Mouse (Mus musculus): Measurements from ENCODE around the gene Rassf7. TPM values are rescaled to one million over a fixed set of nuclear protein-coding genes. Genes with fewer than 3 reads are reported as not detected.

Gene Rassf7
- under 1 TPM; 0.24 to 0.48 TPM for total RNA-seq (2021)
- long read RNA-seq, experiment 1 = 0 reads
- long read RNA-seq, experiment 2 = 0 reads

DNA sequence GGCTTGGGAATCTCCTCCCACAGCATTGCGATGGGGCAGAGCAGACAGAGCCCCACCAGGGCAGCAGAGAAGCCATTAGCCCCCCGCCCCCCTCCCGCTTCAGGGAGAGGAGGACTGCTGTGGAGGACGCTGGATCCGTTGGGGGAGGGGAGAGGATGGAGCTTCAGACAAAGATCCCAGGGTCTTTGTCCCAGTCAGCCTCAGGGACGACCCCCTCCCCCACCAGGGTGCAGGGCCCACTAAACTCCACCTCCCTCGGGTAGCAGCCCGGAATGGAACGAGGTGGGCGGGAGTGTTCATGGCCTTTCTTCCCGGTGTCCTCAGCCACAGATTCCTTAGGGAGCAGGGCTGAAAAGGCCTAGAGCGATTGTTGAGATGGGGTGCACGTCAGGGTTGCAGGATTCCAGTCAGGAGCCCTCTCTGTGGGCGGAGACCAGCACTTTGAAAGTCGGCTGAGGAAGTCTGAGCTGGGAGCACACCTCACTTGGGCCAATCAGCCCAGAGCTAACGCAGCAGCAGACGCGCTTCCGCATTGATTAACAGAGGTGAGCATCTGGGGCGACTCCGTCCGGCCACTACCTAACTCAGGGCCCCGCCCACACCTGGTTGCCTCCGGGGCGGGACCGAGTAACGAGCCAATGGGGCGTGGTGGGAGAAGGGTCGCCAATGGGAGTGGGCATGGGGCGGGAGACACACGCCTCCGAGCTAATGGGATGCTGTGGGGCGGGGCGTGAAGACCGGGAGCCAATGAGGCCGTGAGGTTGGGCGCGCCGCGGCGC, at the start of gene Rassf7:
Gene Rassf7, plus strand, starts transcription at position 760 of the 779 bp plus-strand sequence.
- peak; percentile 85 for DNase-seq (ENCODE audit: low spot score)

DNA sequence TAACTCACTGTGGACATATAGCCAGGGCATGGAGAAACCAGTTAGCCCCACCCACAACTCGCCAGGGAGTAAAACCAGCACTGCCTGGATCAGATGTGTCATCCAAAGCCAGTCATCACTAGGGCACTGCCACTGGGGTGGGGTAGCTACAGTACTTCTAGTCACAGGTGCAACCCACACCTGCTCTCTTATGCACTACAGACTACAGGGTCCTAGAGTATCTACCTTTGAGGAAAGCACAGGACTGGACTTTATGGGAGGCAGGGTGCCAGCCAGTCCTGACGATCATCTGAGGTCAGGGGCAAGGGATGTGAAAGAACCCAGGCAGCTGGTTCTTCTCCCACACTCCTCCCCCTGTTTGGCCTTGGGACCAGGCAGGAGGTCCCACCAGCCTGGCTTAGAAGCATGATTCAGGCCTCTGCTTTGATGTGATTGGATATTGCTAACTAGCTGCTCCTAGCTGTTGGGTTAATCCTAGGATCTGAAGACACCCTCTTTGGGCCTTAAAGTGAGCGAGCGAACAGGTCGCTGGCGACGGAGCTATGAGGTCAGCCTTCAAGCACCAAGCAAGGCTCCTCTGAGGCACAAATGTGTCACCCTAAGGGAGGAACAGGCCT, 47.7 kb upstream of the Rassf7 start:
- DNase-seq (ENCODE audit: low spot score) = peak; percentile 28

DNA sequence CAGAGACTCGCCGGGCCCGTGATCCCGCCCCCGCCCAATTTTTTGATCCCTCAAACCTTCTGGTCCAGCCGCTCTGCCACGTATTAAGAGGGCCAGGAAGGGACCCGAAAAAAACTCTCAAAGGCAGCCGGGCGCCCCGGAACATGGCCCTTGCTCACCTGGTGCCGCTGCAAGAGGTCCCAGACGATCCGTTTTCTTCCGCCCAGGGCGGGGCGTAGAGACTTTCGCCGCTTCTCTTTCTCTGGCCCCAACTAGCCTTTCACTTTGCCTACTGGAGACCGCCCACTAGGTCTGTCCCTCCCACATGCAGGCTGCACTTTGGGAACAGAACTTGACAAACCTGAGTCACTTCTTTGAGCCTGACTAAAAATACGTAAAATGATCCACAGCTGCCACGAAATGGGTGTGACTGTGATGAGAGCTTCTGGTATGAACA, 47.1 kb upstream of the Rassf7 start:
- DNase-seq (ENCODE audit: low spot score) = peak; percentile 62

- no peak for DNase-seq (ENCODE audit: low spot score)
Observed at GRCm38 (mm10) chr7:141169300-141169699, 46.4 kb upstream of the Rassf7 start.

DNA sequence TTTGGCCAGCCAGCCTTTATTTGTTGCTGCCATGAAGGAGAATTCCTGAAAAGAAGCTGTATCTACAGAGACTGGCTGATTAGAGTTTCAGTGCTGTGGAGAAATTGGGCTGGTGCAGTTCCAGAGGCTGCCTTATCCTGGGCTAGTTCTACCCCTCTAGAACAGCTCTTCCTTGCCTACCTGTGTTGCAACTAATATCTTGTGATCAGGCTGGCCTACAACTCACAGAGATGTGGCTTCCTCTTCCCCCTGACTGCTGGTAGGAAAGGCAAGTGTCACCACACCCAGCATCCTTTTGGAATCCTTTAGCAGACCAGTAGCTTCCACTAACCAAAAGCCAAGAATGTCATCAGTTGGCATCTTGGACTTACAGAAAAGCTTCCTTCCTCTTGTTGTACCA, 45.8 kb upstream of the Rassf7 start:
- DNase-seq (ENCODE audit: low spot score) = no peak

GRCm38 (mm10) chr7:141172116-141173006, 43.3 kb upstream of the Rassf7 start, which contains the start of gene Rnh1:
Rnh1 (minus strand) TSS chr7:141172857.
- DNase-seq (ENCODE audit: low spot score) = peak; percentile 90

DNA sequence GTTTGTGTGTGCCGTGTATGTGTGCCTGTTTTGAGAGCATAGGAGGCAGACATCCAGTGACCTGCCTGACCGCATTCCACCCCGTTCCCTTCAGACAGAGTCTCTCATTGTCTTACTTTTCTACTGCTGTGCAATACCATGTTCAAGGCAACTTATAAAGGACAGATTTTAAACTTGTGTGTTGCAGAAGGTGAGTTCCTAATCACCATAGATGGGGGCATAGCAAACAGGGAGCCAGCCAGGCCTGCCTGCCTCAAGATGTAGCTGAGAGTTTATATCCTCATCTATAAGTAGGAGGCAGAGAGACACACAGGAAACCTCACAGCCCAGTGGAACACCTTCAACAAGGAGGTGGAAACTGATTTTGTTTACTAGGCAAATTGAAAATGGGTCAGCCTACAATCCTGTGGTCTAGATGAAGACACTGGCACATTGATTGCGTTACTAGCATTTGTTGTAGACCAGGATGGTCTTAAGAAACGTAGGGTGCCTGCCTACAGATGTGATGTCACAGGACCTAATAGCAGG, 42.3 kb upstream of the Rassf7 start:
- no peak for DNase-seq (ENCODE audit: low spot score)

GRCm38 (mm10) chr7:141175068-141175467, 40.6 kb upstream of the Rassf7 start:
- no peak for DNase-seq (ENCODE audit: low spot score)

DNA sequence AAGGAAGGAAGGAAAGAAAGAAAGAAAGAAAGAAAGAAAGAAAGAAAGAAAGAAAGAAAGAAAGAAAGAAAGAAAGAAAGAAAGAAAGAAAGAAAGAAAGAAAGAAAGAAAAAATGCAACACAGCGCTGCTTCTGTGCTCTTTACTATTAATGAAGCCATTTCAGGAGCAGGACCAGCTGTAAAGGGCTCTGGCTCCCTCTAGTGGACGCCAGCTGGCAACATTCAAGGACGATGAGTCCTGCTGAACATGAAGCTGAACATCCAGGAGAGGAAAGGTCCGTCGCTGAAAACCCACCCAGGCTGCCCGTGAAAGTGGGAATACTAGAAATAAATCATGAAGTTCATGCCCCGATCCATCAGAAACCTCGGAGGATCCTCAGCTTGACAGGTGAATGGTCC, 39.5 kb upstream of the Rassf7 start:
- peak; percentile 87 for DNase-seq (ENCODE audit: low spot score)

DNA sequence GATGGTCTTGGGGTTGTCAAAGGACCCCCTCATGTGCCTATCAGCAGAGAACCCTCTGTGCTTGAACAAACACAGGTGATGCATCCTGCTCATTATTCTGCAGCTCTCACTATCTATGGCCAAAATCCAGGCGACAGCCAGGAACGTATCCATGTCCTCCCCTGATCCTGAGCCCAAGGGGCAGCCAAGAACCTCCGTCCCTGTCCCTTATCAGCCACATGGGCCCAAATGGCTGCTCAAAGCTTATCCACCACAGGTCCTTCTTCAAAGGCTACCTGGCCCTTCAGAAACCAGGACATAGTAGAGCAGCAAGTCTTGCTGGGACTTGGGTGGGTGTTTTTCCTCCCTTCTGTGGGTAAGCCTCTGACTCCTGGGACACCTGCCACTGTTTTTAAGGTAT, 27.5 kb upstream of the Rassf7 start:
- DNase-seq (ENCODE audit: low spot score) = no peak

DNA sequence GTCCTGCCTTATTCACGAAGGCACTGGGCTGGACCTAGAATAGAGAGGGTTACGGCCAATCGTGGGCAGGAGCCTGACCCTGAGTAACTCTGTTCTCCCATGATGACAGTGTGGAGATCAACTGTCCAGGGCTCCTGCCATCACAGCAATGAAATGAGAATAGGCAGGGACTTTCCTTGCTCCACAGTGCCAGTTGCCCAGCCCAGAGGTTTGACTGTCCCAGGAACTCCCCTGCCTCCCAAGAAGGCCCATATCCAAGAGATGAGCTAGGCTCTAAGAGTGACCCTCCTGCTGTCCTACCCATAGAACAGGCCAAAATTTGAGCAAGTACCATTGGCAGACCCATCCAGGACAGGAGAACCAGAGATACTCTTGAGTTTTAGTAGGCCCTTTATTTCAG, 26.9 kb upstream of the Rassf7 start:
- DNase-seq (ENCODE audit: low spot score) = no peak

- DNase-seq (ENCODE audit: low spot score) = no peak
Observed at GRCm38 (mm10) chr7:141190220-141190619, 25.4 kb upstream of the Rassf7 start.

DNA sequence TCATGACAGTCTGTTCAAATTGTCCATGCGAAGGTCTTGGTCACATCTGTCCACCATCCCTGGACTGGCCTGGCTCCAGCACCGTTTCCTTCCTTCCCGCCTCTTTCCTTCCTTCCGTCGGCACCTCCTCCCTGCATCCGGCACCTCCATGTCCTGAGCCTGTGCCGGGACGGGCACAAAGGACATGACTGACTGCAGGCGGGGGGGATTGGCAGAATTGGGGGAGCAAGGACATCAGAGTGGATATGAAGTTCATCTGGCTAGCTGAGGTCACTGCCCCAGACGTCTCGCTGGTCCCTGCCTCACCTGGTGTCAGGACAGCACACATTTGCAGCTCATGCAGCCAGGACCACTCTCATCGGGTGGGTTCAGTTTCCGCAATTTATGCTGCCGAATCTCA, 24.6 kb upstream of the Rassf7 start:
- DNase-seq (ENCODE audit: low spot score) = no peak

- no peak for DNase-seq (ENCODE audit: low spot score)
Observed at GRCm38 (mm10) chr7:141191796-141192685, 23.6 kb upstream of the Rassf7 start.

DNA sequence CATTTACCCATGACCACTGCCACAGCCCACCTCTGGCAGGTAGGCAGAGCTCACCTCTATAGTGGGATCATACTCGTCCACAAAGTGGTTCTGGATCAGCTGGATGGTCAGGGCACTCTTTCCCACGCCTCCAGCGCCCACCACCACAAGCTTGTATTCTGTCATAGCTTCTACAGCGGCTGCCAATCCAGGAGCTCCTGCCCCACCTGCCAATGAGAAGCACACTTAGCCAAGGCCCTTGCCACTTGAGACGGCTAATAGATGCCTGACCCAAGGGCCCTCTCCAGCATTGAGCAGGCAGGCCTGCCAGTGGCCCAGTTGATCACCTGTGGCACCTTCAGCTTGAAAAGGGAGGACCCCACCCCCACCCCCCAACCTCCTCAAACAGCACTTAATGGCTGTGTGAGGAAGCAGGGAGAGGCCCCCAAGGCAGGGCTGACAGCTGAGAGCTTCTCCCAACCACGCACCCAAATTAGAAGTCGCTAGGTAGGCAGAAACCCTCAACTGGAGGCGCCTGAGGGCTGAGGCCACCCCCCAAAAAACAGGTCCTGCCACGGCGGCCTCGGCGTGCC, 22.8 kb upstream of the Rassf7 start:
- DNase-seq (ENCODE audit: low spot score) = peak; percentile 27

DNA sequence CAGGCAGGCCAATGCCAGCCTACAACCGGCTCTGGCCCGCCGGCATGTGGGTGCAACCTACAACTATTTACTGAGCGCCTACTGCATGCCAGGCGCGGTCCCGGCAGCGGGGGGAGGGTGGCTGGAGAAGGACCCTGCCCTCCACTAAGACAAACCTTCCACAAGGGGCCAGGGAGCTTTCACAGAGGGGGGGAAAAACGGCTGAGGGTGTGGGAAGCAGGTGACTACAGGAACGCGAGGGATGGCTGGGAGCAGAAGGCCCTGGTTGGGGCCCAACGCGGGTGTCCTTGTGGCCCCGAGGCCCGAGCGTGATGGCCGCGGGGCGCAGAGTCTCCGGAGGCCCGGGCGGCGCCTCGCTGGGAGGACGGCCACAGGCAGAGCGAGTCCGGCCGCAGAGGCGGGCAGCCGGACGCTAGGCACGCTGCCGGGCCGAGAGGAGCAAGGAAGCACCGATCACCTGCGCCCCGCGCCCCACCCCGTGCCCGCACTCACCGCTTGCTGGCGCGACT, 22.3 kb upstream of the Rassf7 start:
- DNase-seq (ENCODE audit: low spot score) = no peak

DNA sequence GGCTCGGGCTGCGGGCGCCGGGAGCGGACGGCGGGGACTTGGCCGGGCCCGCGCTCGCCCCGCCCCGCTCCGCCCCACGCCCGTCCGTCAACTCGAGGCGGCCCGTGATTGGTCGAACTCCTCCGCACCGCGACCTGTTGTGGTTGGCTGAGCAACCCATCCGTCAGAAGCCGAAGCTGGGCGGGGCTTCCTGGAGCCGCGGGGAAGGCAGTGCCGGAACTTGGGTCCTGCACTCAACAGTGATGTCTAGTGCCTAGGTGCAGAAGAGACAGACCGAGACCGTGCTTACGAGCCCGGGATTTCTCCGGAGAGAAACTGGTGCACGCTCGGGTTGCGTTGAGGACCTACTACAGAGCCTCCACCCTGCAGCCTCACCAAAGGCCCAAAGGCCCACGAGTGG, 21.7 kb upstream of the Rassf7 start, which contains the start of the genes Hras and Lrrc56:
Gene Hras, minus strand, starts transcription at position 58 of the 400 bp plus-strand sequence.
Gene Lrrc56, plus strand, starts transcription at position 210 of the 400 bp plus-strand sequence.
- DNase-seq (ENCODE audit: low spot score) = peak; percentile 98

- no peak for DNase-seq (ENCODE audit: low spot score)
Observed at GRCm38 (mm10) chr7:141194409-141194808, 21.3 kb upstream of the Rassf7 start.

DNA sequence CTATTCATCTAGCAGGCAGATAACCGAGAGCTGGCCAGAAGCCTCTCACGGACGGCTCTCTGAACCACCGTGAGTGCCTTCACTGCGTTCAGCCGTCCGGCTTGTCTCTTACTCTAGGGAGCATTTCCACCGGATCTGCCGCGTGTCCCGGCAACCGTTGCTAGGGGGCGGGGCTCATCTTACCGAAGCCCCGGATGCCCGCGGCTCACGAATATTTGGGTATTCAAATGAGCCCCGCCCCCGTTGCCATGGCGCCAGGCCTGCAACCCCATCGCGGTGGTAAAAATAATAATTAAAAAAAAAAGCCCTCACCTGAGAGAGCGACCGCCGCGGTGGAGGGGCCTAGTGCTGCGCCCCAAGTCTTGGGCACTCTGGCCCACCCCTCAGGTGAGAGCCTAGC, 20.8 kb upstream of the Rassf7 start:
- DNase-seq (ENCODE audit: low spot score) = peak; percentile 79

DNA sequence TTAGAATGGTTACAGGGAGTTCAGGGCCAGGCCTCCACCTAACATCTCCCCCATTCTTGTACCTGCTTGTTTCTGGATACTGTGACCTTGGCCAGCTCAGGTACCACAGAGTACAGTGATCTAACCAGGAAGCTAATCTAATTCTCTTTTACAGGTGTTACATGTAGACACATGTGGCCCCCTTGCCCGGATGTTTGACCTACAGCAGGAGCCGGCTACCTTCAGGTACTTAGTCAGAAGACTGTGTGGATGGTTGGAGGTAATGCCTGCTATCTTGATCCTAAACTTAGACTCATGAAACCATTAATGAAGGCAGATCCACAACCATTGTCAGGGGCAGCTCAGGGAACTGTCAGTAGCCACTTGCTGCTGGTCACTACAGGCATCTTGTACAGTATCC, 19.9 kb upstream of the Rassf7 start:
- no peak for DNase-seq (ENCODE audit: low spot score)
